Mouse (Mus musculus) myocyte (in vitro differentiated cells): ENCODE results near the gene Kiss1r. TPM values are rescaled to one million over a fixed set of nuclear protein-coding genes. Genes with fewer than 3 reads are reported as not detected.

Experiments
- H3K27me3 ChIP-seq: one replicate; pipeline ENCODE4 v1.6.1; 2011; ENCODE audit not compliant: control insufficient read depth, insufficient read depth, insufficient read length
- H3K36me3 ChIP-seq: one replicate; pipeline ENCODE4 v1.6.1; 2011; ENCODE audit not compliant: control insufficient read depth, insufficient read depth
- H3K4me2 ChIP-seq: one replicate; pipeline ENCODE4 v1.6.1; 2011; ENCODE audit warnings: low read depth, control low read depth
- H3K4me3 ChIP-seq: one replicate; pipeline ENCODE4 v1.5.1; 2011; ENCODE audit warnings: mild to moderate bottlenecking, control low read depth, moderate library complexity
- H3K79me2 ChIP-seq: one replicate; pipeline ENCODE4 v1.6.1; 2011; ENCODE audit not compliant: control insufficient read depth, insufficient read depth
- H3ac ChIP-seq: one replicate; pipeline ENCODE4 v1.6.1; 2011; ENCODE audit not compliant: control insufficient read depth, insufficient read length
- CEBPB ChIP-seq: IDR thresholded peaks from 2 replicates; pipeline ENCODE4 v1.6.1; 2011; ENCODE audit warnings: mild to moderate bottlenecking, moderate library complexity; ENCODE audit not compliant: poor library complexity, insufficient read depth, severe bottlenecking
- E2F4 ChIP-seq: IDR thresholded peaks from one replicate; pipeline ENCODE4 v1.6.1; 2011; ENCODE audit warnings: mild to moderate bottlenecking, control low read depth, moderate library complexity; ENCODE audit not compliant: insufficient read depth
- MAX ChIP-seq: IDR thresholded peaks from one replicate; pipeline ENCODE4 v1.6.1; 2011; ENCODE audit warnings: low read depth, mild to moderate bottlenecking, control low read depth
- MYOD1 ChIP-seq, 3 experiments: IDR thresholded peaks; one replicate each; pipeline ENCODE4 v1.6.1; 2011; ENCODE audit warnings: control low read depth in 2 of 3, low read depth in 2 of 3, mild to moderate bottlenecking in 2 of 3, moderate library complexity in 1 of 3; ENCODE audit not compliant: insufficient read length in 2 of 3, control insufficient read depth in 1 of 3
- MYOG ChIP-seq, 3 experiments: IDR thresholded peaks; one replicate each; pipeline ENCODE4 v1.6.1; 2011; ENCODE audit warnings: control low read depth in 2 of 3, low read depth in 2 of 3, mild to moderate bottlenecking in 2 of 3; ENCODE audit not compliant: insufficient read length in 2 of 3, control insufficient read depth in 1 of 3, insufficient read depth in 1 of 3
- POLR2A ChIP-seq: IDR thresholded peaks from one replicate; pipeline ENCODE4 v1.6.1; 2011; ENCODE audit warnings: low read depth, mild to moderate bottlenecking, control low read depth, moderate library complexity; ENCODE audit not compliant: insufficient read length
- POLR2AphosphoS2 ChIP-seq: IDR thresholded peaks from one replicate; pipeline ENCODE4 v1.6.1; 2011; ENCODE audit warnings: low read depth, control low read depth; ENCODE audit not compliant: insufficient read length
- REST ChIP-seq: IDR thresholded peaks from one replicate; pipeline ENCODE4 v1.6.1; 2011; ENCODE audit warnings: mild to moderate bottlenecking, control low read depth, moderate library complexity; ENCODE audit not compliant: insufficient read depth, insufficient read length
- SRF ChIP-seq: IDR thresholded peaks from one replicate; pipeline ENCODE4 v1.6.1; 2011; ENCODE audit warnings: low read depth; ENCODE audit not compliant: control insufficient read depth, insufficient read length
- TCF12 ChIP-seq: IDR thresholded peaks from one replicate; pipeline ENCODE4 v1.6.1; 2011; ENCODE audit warnings: mild to moderate bottlenecking, control low read depth; ENCODE audit not compliant: poor library complexity, insufficient read depth, severe bottlenecking
- TCF3 ChIP-seq: IDR thresholded peaks from one replicate; pipeline ENCODE4 v1.6.1; 2011; ENCODE audit warnings: low read depth, control low read depth; ENCODE audit not compliant: insufficient read length
- USF1 ChIP-seq: IDR thresholded peaks from one replicate; pipeline ENCODE4 v1.6.1; 2011; ENCODE audit warnings: low read depth, mild to moderate bottlenecking, control low read depth, moderate library complexity
- polyA plus RNA-seq: library from polyadenylated mRNA; unstranded; fragments of >200 nt; fragmentation: generic; extraction: Trizol; gene quantifications from one replicate; pipeline ENCODE4 v1.2.1, GENCODE M21; 2012; ENCODE audit warnings: missing spikeins

The Kiss1r gene
- polyA plus RNA-seq, 1 experiment, result 0.59 TPM

GRCm38 (mm10) chr10:79942988-79943387 is 26.2 kb downstream of the Kiss1r start:
- Histone ChIP-seq H3K4me2 (no peak overlapping the region), H3K36me3 (no peaks in the 10 kb centered on the region), H3ac (no peak overlapping the region), H3K79me2 (no peaks in the 10 kb centered on the region), H3K4me3 (no peak overlapping the region), H3K27me3 (no peaks in the 10 kb centered on the region)
- TF ChIP-seq POLR2AphosphoS2 (no peak), TCF3 (no peak), SRF (no peak), TCF12 (no peak), CEBPB (no peak), USF1 (no peak)

DNA sequence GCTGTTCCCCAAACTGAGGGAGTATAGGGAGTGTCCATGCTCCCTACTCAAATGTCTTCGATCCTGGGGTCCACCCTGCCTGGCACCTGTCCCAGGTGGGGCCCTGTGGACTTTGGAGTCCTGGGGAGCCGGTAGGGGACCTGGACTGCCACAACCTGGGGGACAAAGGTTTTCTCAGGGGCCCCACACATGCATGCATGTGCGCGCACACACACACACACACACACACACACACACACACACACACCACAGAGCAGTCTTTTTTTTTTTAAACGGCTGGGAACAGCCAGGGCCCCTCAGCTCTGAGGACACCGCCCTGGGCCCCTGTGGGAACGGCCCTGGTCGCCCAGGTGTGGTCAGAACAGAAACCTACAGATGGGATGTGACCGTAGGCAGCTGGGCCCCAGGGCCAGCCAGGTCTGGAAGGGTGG is 26.7 kb downstream of the Kiss1r start:
- Histone ChIP-seq H3K27me3 (no peaks in the 10 kb centered on the region), H3K4me2 (no peak overlapping the region), H3ac (no peak overlapping the region), H3K36me3 (no peaks in the 10 kb centered on the region), H3K79me2 (no peaks in the 10 kb centered on the region), H3K4me3 (no peak overlapping the region)
- TF ChIP-seq SRF (no peak), POLR2A (no peak), CEBPB (no peak), POLR2AphosphoS2 (no peak)

DNA sequence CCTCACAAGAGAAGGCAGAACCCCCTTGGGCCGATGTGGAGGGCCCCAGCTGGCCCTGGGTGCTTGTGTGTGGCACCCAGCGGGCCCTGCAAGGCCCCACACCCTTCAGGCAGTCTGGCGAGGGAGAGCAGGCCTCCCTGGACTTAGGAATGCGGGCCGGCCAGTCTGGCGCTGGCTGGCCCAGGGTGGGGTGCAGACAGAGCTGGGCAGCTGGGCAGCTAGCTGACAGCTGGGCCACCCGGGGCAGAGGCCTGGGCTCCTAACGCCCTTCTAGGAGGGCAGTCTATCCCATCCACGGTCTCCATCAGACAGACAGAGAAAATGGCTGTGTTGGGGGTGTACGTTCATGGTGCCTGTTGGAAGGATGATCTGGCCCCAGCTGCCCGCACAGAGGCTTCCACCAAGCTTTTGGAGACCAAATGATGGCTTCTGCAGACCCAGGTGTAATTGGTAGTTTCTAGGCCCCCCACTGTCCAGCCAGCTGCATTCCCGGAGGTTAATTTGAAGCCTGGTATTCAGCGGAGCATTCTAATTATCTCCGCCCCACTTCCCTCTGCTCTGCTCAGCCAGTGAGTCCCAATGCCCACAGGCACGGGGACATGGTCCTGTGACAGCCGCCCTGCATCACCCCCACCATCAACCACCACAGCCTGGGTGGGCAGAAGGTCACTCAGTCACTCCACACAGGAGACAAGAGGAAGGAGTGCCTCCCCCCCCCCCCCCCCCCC is 28.9 kb downstream of the Kiss1r start:
- peak; percentile 95 for TF ChIP-seq TCF3
- TF ChIP-seq USF1, result no peak
- TF ChIP-seq MYOG (IDR thresholded peaks at IDR 0.05; ENCODE audit: control insufficient read depth in 1 of 3, insufficient read depth in 1 of 3, insufficient read length in 2 of 3, low read depth in 2 of 3), result peak; percentile 79 to 98 (median 97)
- peak; percentile 63 for TF ChIP-seq TCF12
- TF ChIP-seq MYOD1 (IDR thresholded peaks at IDR 0.05; ENCODE audit: control insufficient read depth in 1 of 3, insufficient read length in 2 of 3, low read depth in 2 of 3), result peak in 2 of 3 experiments; percentile 94 to 97
- TF ChIP-seq SRF, result no peak
- TF ChIP-seq CEBPB, result no peak
- no peak for TF ChIP-seq E2F4
- no peak overlapping the region for H3K4me3 ChIP-seq
- no peaks in the 10 kb centered on the region for H3K79me2 ChIP-seq
- H3K27me3 ChIP-seq, result no peaks in the 10 kb centered on the region
- peaks cover 4% of the 10 kb centered on the region for H3K36me3 ChIP-seq
- H3ac ChIP-seq, result no peak overlapping the region
- H3K4me2 ChIP-seq, result no peak overlapping the region

DNA sequence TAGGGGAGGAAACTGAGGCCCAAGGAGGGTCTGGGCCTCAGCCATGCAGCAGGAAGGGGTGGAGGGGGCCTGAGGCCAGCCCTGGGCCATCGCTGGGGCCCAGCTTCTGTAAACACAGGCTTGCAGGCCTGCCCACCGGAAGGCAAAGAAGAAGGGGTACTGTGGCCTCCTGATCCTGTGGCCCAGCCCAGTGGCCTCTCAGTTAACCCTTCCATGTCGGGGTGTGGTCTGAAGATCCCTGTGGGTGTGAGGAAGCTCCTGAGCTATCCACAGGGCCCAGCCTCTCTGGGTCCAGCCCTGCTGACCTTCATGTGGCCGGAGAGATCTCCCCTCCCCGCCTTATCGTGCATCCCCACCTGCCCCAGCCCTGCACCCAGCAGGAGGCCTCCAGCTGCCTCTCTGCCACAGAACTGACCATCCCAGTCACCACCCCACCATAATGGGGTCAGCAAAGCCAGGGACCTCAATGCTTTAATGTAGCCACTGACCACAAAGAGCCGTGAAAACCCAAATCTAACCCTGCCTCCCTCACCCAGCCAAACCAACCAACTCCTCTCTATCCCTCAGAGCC is 30.1 kb downstream of the Kiss1r start:
- H3K4me2 ChIP-seq, result no peak overlapping the region
- no peak overlapping the region for H3K4me3 ChIP-seq
- peaks cover 4% of the 10 kb centered on the region for H3K36me3 ChIP-seq

DNA sequence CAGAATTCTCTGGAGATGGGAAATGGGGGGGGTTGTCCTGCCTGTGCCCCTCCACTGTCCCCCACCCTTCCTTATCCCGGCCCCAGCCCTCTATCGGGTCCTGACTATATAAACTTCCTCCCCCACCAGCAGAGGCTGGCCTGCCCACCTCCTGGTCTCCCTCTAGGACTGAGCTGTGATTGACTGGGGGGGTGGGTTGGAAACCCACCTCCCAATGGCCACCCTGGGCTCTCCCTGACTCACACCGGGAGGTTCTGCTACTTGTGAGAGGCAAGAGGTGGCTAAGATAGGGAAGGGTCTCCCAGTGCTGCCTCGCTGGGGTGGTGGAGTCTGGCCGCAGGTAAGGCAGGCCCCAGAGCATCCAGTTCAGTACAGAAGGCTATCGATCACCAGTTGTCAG is 30.7 kb downstream of the Kiss1r start:
- no peak overlapping the region for H3K4me2 ChIP-seq
- no peaks in the 10 kb centered on the region for H3K79me2 ChIP-seq
- no peak overlapping the region for H3ac ChIP-seq
- peaks cover 4% of the 10 kb centered on the region for H3K36me3 ChIP-seq
- H3K27me3 ChIP-seq, result no peaks in the 10 kb centered on the region
- TF ChIP-seq CEBPB (no peak), MYOG (IDR thresholded peaks at IDR 0.05; ENCODE audit: control insufficient read depth in 1 of 3, insufficient read depth in 1 of 3, insufficient read length in 2 of 3, low read depth in 2 of 3) (no peak), USF1 (no peak), MYOD1 (IDR thresholded peaks at IDR 0.05; ENCODE audit: control insufficient read depth in 1 of 3, insufficient read length in 2 of 3, low read depth in 2 of 3) (no peak), POLR2A (no peak), TCF3 (no peak), TCF12 (no peak), E2F4 (no peak), MAX (no peak), SRF (no peak), POLR2AphosphoS2 (no peak), REST (no peak)
- H3K4me3 ChIP-seq, result no peak overlapping the region

More for the DNA sequence above, 30.1 kb downstream of the Kiss1r start:
- no peaks in the 10 kb centered on the region for H3K79me2 ChIP-seq
- no peak for TF ChIP-seq POLR2AphosphoS2
- TF ChIP-seq TCF12, result peak; percentile 47
- TF ChIP-seq MYOD1 (IDR thresholded peaks at IDR 0.05; ENCODE audit: control insufficient read depth in 1 of 3, insufficient read length in 2 of 3, low read depth in 2 of 3), result peak in 2 of 3 experiments; percentile 87 to 94
- no peak for TF ChIP-seq SRF
- no peak for TF ChIP-seq REST
- no peak for TF ChIP-seq USF1
- TF ChIP-seq MAX, result no peak
- no peak for TF ChIP-seq E2F4
- no peak for TF ChIP-seq POLR2A
- no peak for TF ChIP-seq CEBPB
- TF ChIP-seq TCF3, result peak; percentile 89
- TF ChIP-seq MYOG (IDR thresholded peaks at IDR 0.05; ENCODE audit: control insufficient read depth in 1 of 3, insufficient read depth in 1 of 3, insufficient read length in 2 of 3, low read depth in 2 of 3), result peak; percentile 19 to 98 (median 97)
- no peak overlapping the region for H3ac ChIP-seq
- no peaks in the 10 kb centered on the region for H3K27me3 ChIP-seq
